Mouse (Mus musculus): Measurements from ENCODE around the gene Slfn5.
"Not testable (repeated sequence)": the region's sequence is repeated elsewhere in the genome, so short reads cannot be mapped to it uniquely, and the experiment has no call there.

The Slfn5 gene

GRCm38 (mm10) chr11:82950736-82951481 is at the start of gene Slfn5:
Gene Slfn5, plus strand, starts transcription at chr11:82951349.
- in situ Hi-C loops (cut with MboI, MseI) = no loop called here

- in situ Hi-C loops (cut with MboI, MseI) = no loop called here
These were observed 49.4 kb upstream of the Slfn5 start for GRCm38 (mm10) chr11:82901606-82902310.

- in situ Hi-C loops (cut with MboI, MseI) = no loop called here
These were observed 46.2 kb upstream of the Slfn5 start for GRCm38 (mm10) chr11:82904952-82905351.

- in situ Hi-C loops (cut with MboI, MseI) = no loop called here
These were observed 45.3 kb upstream of the Slfn5 start for GRCm38 (mm10) chr11:82905816-82906215.

- in situ Hi-C loops (cut with MboI, MseI) = no loop called here
These were observed 43.2 kb upstream of the Slfn5 start, which contains the start of gene Nle1 for GRCm38 (mm10) chr11:82907651-82908607. Gene Nle1, minus strand, starts transcription at chr11:82908411.

GRCm38 (mm10) chr11:82908608-82908989 is 42.5 kb upstream of the Slfn5 start:
- in situ Hi-C loops (cut with MboI, MseI) = no loop called here

- in situ Hi-C loops (cut with MboI, MseI) = loop anchor here (5.0 to 10.0 kb wide), 4 partner anchors 52 to 515 kb away; partner anchors contain the start of genes Gas2l2 and Slfn3
These were observed 40.9 kb upstream of the Slfn5 start, which contains the start of gene Unc45b for GRCm38 (mm10) chr11:82910250-82910649. Gene Unc45b, plus strand, starts transcription at chr11:82910550.

- in situ Hi-C loops (cut with MboI, MseI) = loop anchor here (5.0 to 10.0 kb wide), 4 partner anchors 51 to 514 kb away; partner anchors contain the start of genes Gas2l2 and Slfn3
These were observed 40.3 kb upstream of the Slfn5 start for GRCm38 (mm10) chr11:82910679-82911389.

- in situ Hi-C loops (cut with MboI, MseI) = loop anchor here (5.0 to 10.0 kb wide), 4 partner anchors 47 to 510 kb away; partner anchors contain the start of genes Gas2l2 and Slfn3
These were observed 36.3 kb upstream of the Slfn5 start for GRCm38 (mm10) chr11:82914711-82915352.

- in situ Hi-C loops (cut with MboI, MseI) = no loop called here
These were observed 30.4 kb upstream of the Slfn5 start for GRCm38 (mm10) chr11:82920768-82921167.

GRCm38 (mm10) chr11:82921691-82922090 is 29.5 kb upstream of the Slfn5 start:
- in situ Hi-C loops (cut with MboI, MseI) = no loop called here

GRCm38 (mm10) chr11:82923910-82924309 is 27.2 kb upstream of the Slfn5 start:
- in situ Hi-C loops (cut with MboI, MseI) = not testable (repeated sequence)

- in situ Hi-C loops (cut with MboI, MseI) = no loop called here
These were observed 22.1 kb upstream of the Slfn5 start for GRCm38 (mm10) chr11:82928897-82929632.

GRCm38 (mm10) chr11:82929633-82929950 is 21.6 kb upstream of the Slfn5 start:
- in situ Hi-C loops (cut with MboI, MseI) = no loop called here

GRCm38 (mm10) chr11:82930391-82930955 is 20.7 kb upstream of the Slfn5 start:
- in situ Hi-C loops (cut with MboI, MseI) = not testable (repeated sequence)

GRCm38 (mm10) chr11:82931161-82931560 is 20.0 kb upstream of the Slfn5 start:
- in situ Hi-C loops (cut with MboI, MseI) = not testable (repeated sequence)

- in situ Hi-C loops (cut with MboI, MseI) = not testable (repeated sequence)
These were observed 19.3 kb upstream of the Slfn5 start for GRCm38 (mm10) chr11:82931671-82932450.

- in situ Hi-C loops (cut with MboI, MseI) = no loop called here
These were observed 18.0 kb upstream of the Slfn5 start for GRCm38 (mm10) chr11:82933186-82933585.

GRCm38 (mm10) chr11:82943336-82943735 is 7.8 kb upstream of the Slfn5 start:
- in situ Hi-C loops (cut with MboI, MseI) = no loop called here

Data from T-helper 1 cell (primary cell).